Mouse (Mus musculus) testis, adult 2 months (tissue): ENCODE data around the gene Nlrp4f.

ENCODE experiments used
- CTCF ChIP-seq: fragments of 200-500 bp; IDR thresholded peaks from 2 replicates; pipeline ENCODE4 v1.5.1; 2012; ENCODE audit warnings: low read depth, mild to moderate bottlenecking, inconsistent platforms, low read length, moderate library complexity; ENCODE audit not compliant: control insufficient read depth, insufficient read depth, insufficient replicate concordance
- POLR2A ChIP-seq: fragments of 200-500 bp; IDR thresholded peaks from 2 replicates; pipeline ENCODE4 v1.6.1; 2012; ENCODE audit warnings: low read depth, mild to moderate bottlenecking, inconsistent platforms, low read length, moderate library complexity; ENCODE audit not compliant: control insufficient read depth

- TF ChIP-seq CTCF (no peak), POLR2A (peak; percentile 49; the same call in 1 of the 2 replicates)
Observed at GRCm38 (mm10) chr13:65242319-65242787, 36.6 kb upstream of the Nlrp4f start.
